Mouse (Mus musculus) testis, postnatal 10 days (tissue): Measurements from ENCODE around the gene Lgr4.
"Not testable (repeated sequence)": the region's sequence is repeated elsewhere in the genome, so short reads cannot be mapped to it uniquely, and the experiment has no call there.

ENCODE experiments used
- DNase-seq: peaks from one replicate; pipeline ENCODE4 v3.0.0; 2021; ENCODE audit warnings: low spot score

The Lgr4 gene

GRCm38 (mm10) chr2:109917496-109918413, at the start of gene Lgr4:
Gene Lgr4 (plus strand): TSS chr2:109917647.
- DNase-seq = peak; percentile 94

DNA sequence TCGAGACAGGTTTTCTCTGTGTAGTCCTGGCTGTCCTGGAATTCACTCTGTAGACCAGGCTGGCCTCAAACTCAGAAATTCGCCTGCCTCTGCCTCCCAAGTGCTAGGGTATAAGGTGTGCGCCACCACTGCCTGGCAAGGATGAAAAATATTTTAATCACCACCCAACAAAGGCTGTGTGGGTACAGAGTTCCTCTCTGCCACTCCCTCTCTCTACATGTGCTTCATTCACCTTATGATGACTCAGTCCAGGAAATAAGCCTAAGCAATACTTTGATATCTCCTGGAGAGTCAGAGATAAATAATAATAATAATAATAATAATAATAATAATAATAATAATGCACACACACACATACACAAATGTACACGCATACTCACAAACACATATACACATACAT, 38.0 kb upstream of the Lgr4 start:
- not testable (repeated sequence) for DNase-seq

DNA sequence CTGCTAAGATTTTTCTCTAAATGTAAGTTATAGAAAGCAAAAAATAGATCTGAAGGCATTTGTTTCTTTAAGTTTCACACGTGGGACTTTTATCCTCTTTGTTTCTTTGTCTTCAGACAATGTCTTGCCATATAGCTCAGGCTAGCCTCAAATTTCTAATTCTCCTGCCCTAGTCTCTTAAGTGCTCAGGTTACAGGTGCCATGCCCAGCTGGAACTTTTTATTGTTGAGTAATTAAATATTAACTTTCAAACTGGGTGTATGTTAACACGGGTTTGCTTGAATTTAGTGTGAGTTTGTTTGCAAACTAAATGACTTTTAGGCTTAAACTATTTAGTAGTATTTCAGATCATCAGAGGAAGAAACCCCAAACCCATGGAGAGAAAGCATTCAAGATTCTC, 36.3 kb upstream of the Lgr4 start:
- DNase-seq = no peak

- DNase-seq = no peak
Observed at GRCm38 (mm10) chr2:109881625-109882024, 35.8 kb upstream of the Lgr4 start.

DNA sequence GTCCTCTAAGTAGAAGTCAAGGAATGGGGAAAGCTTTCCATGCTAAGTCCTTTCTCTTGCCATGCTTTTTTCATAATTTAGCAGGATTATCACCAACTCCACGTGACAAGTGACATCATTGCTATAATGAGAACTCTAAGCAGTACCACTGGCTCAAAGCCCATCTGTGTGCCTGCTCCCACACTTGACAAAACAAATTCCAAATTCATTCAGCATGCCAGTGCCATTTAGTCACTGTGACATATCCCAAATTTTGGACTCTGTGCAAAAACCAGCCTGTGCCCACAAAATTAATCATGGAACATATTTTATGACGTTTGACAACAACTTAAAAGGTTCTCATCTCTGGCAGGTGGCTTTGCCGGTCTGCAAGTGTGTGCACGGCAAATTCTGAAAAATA, 33.3 kb upstream of the Lgr4 start:
- no peak for DNase-seq

- no peak for DNase-seq
Observed at GRCm38 (mm10) chr2:109884507-109884906, 32.9 kb upstream of the Lgr4 start.

GRCm38 (mm10) chr2:109890068-109890467, 27.4 kb upstream of the Lgr4 start:
- no peak for DNase-seq

GRCm38 (mm10) chr2:109890597-109890996, 26.9 kb upstream of the Lgr4 start, which contains the start of gene Lin7c:
Gene Lin7c (plus strand): TSS chr2:109890853.
- DNase-seq = peak; percentile 92

- no peak for DNase-seq
Observed at GRCm38 (mm10) chr2:109891031-109891430, 26.4 kb upstream of the Lgr4 start.

GRCm38 (mm10) chr2:109891471-109891870, 26.0 kb upstream of the Lgr4 start:
- DNase-seq = no peak

DNA sequence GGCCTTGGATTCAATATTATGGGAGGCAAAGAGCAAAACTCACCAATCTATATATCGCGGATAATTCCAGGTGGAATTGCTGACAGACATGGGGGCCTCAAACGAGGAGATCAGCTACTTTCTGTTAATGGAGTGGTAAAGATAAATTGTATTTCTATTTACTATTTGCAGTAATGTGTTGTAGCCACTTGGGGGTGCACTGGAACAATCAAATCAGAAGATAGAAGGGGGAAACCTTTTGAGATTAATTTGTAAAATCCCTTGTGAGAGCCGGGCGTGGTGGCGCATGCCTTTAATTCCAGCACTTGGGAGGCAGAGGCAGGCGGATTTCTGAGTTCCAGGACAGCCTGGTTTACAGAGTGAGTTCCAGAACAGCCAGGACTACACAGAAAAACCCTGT, 21.1 kb upstream of the Lgr4 start:
- DNase-seq = no peak

DNA sequence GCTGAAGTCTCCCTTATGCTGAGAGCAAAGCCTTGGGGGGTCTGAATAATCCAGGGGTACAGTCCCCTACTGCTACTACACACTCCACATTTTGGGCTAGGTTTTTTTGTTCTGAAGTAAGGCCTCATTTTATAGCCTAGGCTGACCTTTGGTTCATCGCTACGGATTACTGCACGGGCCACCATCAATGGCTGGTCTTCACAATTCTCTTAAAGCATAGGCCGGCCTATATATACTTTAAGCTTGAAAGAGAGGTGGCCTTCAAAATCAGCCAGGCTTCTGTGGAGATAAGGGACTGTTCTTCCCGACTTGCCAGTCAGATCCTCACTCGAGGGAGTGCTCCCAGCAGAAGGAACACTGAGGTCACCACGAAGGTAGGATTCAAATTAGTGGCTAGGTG, 14.6 kb upstream of the Lgr4 start:
- DNase-seq = no peak

DNA sequence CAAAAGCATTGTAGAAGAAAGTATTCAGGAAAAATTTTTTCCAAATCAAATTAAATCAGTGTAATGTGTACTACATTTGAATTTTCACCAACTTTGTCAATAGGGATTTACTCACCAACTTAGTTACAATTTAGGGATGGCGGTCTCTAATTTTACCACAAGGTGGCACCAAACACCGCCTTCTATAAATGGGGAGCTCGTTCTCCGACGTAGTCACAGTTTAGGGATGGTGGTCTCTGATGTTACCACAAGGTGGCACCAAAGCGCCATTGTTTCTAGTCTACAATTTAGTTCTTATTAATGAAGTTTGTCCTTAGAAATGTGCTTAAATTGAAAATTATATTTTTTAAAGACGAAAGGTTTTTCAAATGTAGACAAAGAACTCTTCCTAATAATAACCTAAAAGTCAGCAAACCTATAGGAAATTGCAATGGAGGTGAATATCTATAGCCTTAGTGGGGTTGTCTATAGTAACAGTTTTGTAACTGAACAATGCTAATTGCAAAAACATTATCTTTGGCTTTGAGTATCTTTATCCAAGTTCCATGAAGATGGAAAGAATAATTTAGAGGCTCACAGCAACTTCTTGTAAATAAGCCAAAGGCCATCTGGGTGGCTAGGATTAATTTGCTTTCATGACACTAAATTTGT, 13.2 kb upstream of the Lgr4 start:
- peak; percentile 90 for DNase-seq

DNA sequence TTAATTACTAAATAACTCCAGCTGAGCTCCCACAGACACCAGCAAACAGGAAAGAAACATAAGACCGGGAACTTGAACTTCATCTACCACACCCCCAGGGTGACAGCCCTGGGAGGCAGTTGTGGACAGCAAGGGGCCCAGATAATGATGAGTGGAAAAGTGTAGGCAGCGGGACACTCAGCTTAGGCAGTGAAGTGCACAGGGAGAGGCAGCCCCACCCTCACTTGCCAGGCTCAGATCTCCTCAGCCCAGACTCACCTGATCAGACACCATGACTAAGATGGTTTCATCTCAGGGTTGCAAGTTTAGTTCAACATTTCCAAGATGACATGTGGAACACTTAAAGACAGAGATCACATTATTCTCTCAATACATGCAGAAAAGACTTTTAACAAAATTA, 8.3 kb upstream of the Lgr4 start:
- no peak for DNase-seq

DNA sequence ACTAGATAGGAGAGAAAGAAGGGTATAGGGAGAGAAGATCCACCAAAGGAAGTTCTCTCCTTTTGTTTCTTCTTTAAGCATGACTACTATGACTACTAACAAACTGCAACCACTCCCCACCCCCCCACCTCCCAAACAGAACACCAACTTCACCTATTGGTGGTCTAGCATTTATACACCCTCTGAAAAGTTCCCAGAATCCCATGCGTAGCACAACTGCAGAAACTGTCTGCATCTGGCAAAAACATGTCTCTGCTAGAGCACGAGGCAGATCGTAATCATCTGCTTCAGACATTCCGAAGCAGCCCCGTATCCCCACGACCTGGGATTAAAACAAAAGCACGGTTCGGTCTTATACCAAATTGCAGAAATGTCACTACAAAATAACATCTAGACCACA, 5.2 kb upstream of the Lgr4 start:
- DNase-seq = no peak

DNA sequence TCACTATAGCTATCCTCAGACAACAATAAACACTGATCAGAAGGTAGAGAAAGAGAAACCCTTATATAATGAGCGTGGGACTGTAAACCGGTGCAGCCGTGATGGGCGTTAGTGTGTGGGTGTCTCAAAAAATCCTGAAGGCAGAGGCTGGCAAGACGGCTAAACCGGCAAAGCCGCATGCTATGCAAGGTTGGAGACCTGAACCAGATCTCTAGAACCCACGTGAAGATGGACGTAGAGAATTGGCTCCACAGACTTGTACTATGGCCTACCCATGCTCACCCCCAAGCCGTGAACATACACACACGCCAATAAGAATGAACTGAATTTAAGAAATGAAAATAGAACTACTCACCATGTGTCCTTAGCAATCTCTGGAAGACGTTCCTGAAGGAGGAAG, 4.7 kb upstream of the Lgr4 start:
- no peak for DNase-seq

DNA sequence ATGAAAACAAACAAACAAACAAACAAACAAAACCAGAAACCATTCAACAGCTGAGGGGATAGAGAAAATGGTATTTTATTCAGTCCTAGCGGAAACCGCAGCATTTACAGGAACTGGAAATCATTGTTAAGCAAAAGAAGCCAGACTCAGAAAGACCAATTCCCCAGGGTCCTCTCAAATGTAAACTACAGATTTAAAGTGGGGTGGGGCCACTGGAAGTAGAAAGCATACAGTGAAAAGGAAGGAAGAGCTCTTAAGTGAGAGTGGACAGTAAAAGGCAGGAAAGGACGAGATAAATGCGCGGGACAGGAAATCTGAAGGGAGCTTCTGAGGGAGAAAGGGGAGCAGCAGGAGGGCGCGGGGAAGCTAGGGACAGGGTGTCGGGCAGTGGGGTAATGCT, 4.2 kb upstream of the Lgr4 start:
- DNase-seq = no peak

GRCm38 (mm10) chr2:109914601-109915000, 2.8 kb upstream of the Lgr4 start:
- DNase-seq = no peak

- no peak for DNase-seq
Observed at GRCm38 (mm10) chr2:109916782-109917495, 508 bp upstream of the Lgr4 start.

- DNase-seq = no peak
Observed at GRCm38 (mm10) chr2:109918592-109919262, 1.3 kb downstream of the Lgr4 start.

GRCm38 (mm10) chr2:109920471-109920870, 3.0 kb downstream of the Lgr4 start:
- DNase-seq = no peak
